Comparison of ENCODE assay signal across 14 mouse cellular contexts in the genomic region with DNA sequence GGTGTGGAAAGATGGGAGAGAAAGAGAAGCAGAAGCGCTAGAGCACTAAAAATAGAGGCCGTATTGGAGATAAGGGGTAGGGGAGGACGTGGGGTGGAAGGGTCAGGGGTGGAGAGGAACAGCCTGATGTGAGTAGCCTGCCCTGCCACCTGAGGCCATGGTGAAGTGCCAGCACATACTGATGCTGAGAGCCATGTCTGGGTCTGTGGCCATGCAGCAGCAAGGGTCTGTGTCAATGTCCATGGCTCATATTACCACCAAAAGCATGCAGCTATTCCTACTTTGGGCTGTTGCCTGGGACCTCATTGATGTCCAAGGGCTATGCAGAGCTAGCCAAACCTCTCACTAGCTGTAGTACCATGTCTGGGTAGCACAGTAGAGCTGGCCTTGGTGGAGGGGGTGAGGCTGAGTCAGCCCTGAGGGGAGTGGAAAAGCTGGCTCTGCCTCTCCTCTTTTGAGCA. TPM values are rescaled to one million over a fixed set of nuclear protein-coding genes. Genes with fewer than 3 reads are reported as not detected.
DNase-seq lines count a peak whose midpoint lies in the region; TF ChIP-seq lines count a peak whose summit lies in the region.
"Had no signal": no experiment of that assay in that cellular context is flagged by ENCODE, and none has a peak within 500 bp of the region (broad histone marks: within the 10 kb centered on the region; RNA-seq: fewer than 3 reads in every experiment).

No protein-coding gene starts in this region.

- intact Hi-C loops in heart, postnatal 25 days (cut with DNase I): no loop called here

- DNase-seq in adrenal gland, adult 8-10 months: peak; percentile 60
- peak; percentile 53 to 61 for DNase-seq in heart, adult 9 months (ENCODE audit: low spot score in 2 of 2)
- peak; percentile 7 for DNase-seq in heart, postnatal 25 days (ENCODE audit: low spot score)
- no peak for DNase-seq in testis, postnatal 10 days (ENCODE audit: low spot score)
- DNase-seq in spleen, postnatal 14 days (ENCODE audit: low spot score in 2 of 2): no peak
- no peak for DNase-seq in cerebellum, postnatal 4 days (ENCODE audit: low spot score in 2 of 2)
- DNase-seq: cerebellum, adult 18-20 months had no signal

- no peaks in the 10 kb centered on the region for H3K4me1 ChIP-seq in cortical plate, adult 2 months (ENCODE audit: control insufficient read depth, insufficient read depth, low read length)
- H3K4me1 ChIP-seq: limb, embryonic 10.5 days had no signal

- no peak for TF ChIP-seq CTCF in cortical plate, adult 2 months (IDR thresholded peaks at IDR 0.05; ENCODE audit: extremely low read depth, insufficient read depth, low read length)

- H3K27ac ChIP-seq in cortical plate, adult 2 months (ENCODE audit: insufficient read depth, low read length): peak overlapping the region; percentile 35
- H3K27ac ChIP-seq: embryonic facial prominence, embryonic 13.5 days; kidney, embryonic 15.5 days; limb, embryonic 10.5 days; liver, embryonic 15.5 days; stomach, embryonic 15.5 days had no signal

- no peak overlapping the region for H3K4me3 ChIP-seq in cortical plate, adult 2 months (ENCODE audit: insufficient read depth, low read length)
- H3K4me3 ChIP-seq: embryonic facial prominence, embryonic 13.5 days; kidney, embryonic 15.5 days; limb, embryonic 10.5 days; liver, embryonic 15.5 days; stomach, embryonic 15.5 days had no signal

- no peak for TF ChIP-seq POLR2A in cortical plate, adult 2 months (IDR thresholded peaks at IDR 0.05; ENCODE audit: extremely low read depth, insufficient read depth, low read length)

RNA-seq across cellular contexts. Expression of a gene that starts 36.5 kb away (rescaled TPM):
- 10 to 100 TPM; 21.4 to 70.9 (median 38.2) TPM for total RNA-seq in adrenal gland, adult 8-10 months (2022)
- polyA plus RNA-seq in cortical plate, adult 2 months (2012; rRNA removed): 26.2 and 27.4 TPM in 2 replicates
- total RNA-seq in heart, postnatal 25 days (2021): 10 to 100 TPM; 38.9 to 40.4 TPM

RNA-seq across cellular contexts. Expression of a gene that starts 57.4 kb away (rescaled TPM):
- total RNA-seq in adrenal gland, adult 8-10 months (2022): 10 to 100 TPM; 29.8 to 36.7 (median 31.5) TPM
- polyA plus RNA-seq in cortical plate, adult 2 months (2012; rRNA removed): 29.5 and 30.3 TPM in 2 replicates
- 1 to 10 TPM; 7.7 to 8.1 TPM for total RNA-seq in heart, postnatal 25 days (2021)

RNA-seq across cellular contexts. Expression of a gene that starts 57.4 kb away (rescaled TPM):
- 1 to 10 TPM in 1 of 4 experiments, under 1 TPM in 3; 0.20 to 1.1 (median 0.93) TPM for total RNA-seq in adrenal gland, adult 8-10 months (2022)
- polyA plus RNA-seq in cortical plate, adult 2 months (2012; rRNA removed): 0.10 and 0.19 TPM in 2 replicates
- total RNA-seq in heart, postnatal 25 days (2021): under 1 TPM in 1 of 2 experiments, not detected in 1; 0.11 TPM
- total RNA-seq: neutrophil, adult 5-6 weeks had no signal
- polyA plus RNA-seq: liver, embryonic 15.5 days had no signal

Comparison
In these comparisons a context has a peak if more than half of its experiments do, and no peak if none do; other contexts are left out.
1. DNase-seq: peak in adrenal gland, adult 8-10 months (single experiment), heart, adult 9 months (2 of 2) and heart, postnatal 25 days (single experiment); none in testis, postnatal 10 days (single experiment), spleen, postnatal 14 days (0 of 2) and cerebellum, postnatal 4 days (0 of 2).